In the genomic region with DNA sequence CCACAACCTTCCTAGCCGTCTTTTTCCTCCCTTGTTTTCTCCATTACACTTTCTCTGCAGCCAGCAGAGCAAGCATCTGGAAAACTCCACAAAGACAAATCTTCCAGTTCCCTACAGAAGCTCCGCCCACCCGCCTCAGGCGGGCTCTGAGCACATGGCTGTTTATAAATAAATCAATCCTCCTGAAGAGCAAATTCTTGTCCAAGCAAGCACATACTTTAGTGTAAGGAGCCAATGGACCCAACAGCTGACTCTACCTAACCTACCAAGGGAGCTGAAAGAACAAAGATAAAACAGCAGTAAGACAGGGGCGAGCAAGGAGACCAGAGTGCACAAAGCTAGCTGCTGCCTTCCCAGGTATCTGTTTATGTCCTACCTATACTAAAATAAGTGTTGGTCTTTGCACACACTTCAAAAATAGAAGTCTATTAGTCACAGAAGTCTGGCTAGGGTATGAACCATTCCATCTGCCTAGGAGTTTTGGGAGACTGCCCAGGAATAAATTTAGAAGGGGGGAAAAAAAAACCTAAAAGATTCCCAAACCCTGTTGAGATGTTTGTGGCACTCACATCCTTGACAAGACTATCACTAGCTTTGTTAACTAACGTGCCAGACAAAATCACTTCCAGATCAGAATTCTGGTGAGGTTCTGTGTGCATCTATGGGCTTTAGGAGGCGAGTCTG, we compare ENCODE assay signal across 8 mouse cellular contexts. TPM values are rescaled to one million over a fixed set of nuclear protein-coding genes. Genes with fewer than 3 reads are reported as not detected.
DNase-seq lines count a peak whose midpoint lies in the region; ATAC-seq lines count a peak whose summit lies in the region.

No protein-coding gene starts in this region.

- no peak for ATAC-seq in hindbrain, embryonic 14.5 days (ENCODE audit: low FRiP score)

- H3K4me1 ChIP-seq in heart, embryonic 10.5 days, result peaks cover 18% of the 10 kb centered on the region
- peaks cover 6% of the 10 kb centered on the region; the same call in 1 of the 2 replicates for H3K4me1 ChIP-seq in hindbrain, embryonic 14.5 days (replicated peaks; ENCODE audit: control insufficient read depth, insufficient read depth, low read length)

- no peak overlapping the region for H3K27ac ChIP-seq in heart, embryonic 10.5 days
- H3K27ac ChIP-seq in hindbrain, embryonic 14.5 days, result no peak overlapping the region

- H3K36me3 ChIP-seq in heart, embryonic 10.5 days, result peaks cover 30% of the 10 kb centered on the region
- peaks cover 22% of the 10 kb centered on the region; the same call in 1 of the 2 replicates for H3K36me3 ChIP-seq in hindbrain, embryonic 14.5 days (replicated peaks; ENCODE audit: control insufficient read depth, insufficient read depth)

- no peak overlapping the region for H3K9ac ChIP-seq in hindbrain, embryonic 14.5 days

- H3K4me3 ChIP-seq in heart, embryonic 10.5 days, result no peak overlapping the region
- H3K4me3 ChIP-seq in hindbrain, embryonic 14.5 days (replicated peaks; ENCODE audit: low read length), result no peak overlapping the region

- no peaks in the 10 kb centered on the region for H3K27me3 ChIP-seq in heart, embryonic 10.5 days (ENCODE audit: insufficient read depth, poor library complexity, severe bottlenecking)
- no peaks in the 10 kb centered on the region for H3K27me3 ChIP-seq in hindbrain, embryonic 14.5 days (ENCODE audit: control insufficient read depth, insufficient read depth, low read length)

- no peak overlapping the region for H3K4me2 ChIP-seq in hindbrain, embryonic 14.5 days (replicated peaks)

- WGBS in heart, embryonic 10.5 days, result 75% methylated on average over 7 of the region's 7 CpGs
- 88% methylated on average over 7 of the region's 7 CpGs for WGBS in hindbrain, embryonic 14.5 days

- intact Hi-C loops in gastrocnemius, postnatal 14 days (cut with DNase I; ENCODE audit: low total_unique reads), result no loop called here

- H3K9me3 ChIP-seq in heart, embryonic 10.5 days, result no peaks in the 10 kb centered on the region
- no peaks in the 10 kb centered on the region for H3K9me3 ChIP-seq in hindbrain, embryonic 14.5 days (ENCODE audit: control insufficient read depth, low read length)

- peak; percentile 72 for DNase-seq in heart, adult 18-20 months
- no peak for DNase-seq in heart, embryonic 10.5 days (ENCODE audit: low spot score)
- DNase-seq in gastrocnemius, postnatal 14 days, result peak; percentile 55
- DNase-seq in kidney, postnatal 14 days, result peak; percentile 56
- DNase-seq in lung, postnatal 4 days, result peak; percentile 19 to 36
- DNase-seq in hindbrain, embryonic 14.5 days (ENCODE audit: low spot score), result no peak
- no peak for DNase-seq in neural tube, embryonic 10.5 days (ENCODE audit: extremely low spot score, low spot score)
- no peak for DNase-seq in urinary bladder, postnatal 25 days (ENCODE audit: low spot score)

RNA-seq across cellular contexts. Expression of a gene that starts 36.2 kb away (rescaled TPM):
- total RNA-seq in heart, adult 18-20 months (2021), result 1 to 10 TPM; 5.8 to 8.6 TPM
- polyA plus RNA-seq in heart, embryonic 10.5 days (2016; fragmentation: Nextera tagmentation; extraction: Ambion mirVana), result 7.5 and 9.3 TPM in 2 replicates
- 1 to 10 TPM; 3.2 to 5.0 TPM for total RNA-seq in gastrocnemius, postnatal 14 days (2021)
- 6.4 TPM in 2 replicates for polyA plus RNA-seq in hindbrain, embryonic 14.5 days (2014; fragmentation: Nextera tagmentation; extraction: Ambion mirVana)

Comparison
In these comparisons a context has a peak if more than half of its experiments do, and no peak if none do; other contexts are left out.
1. DNase-seq: peak in heart, adult 18-20 months (2 of 2), gastrocnemius, postnatal 14 days (single experiment), kidney, postnatal 14 days (single experiment) and lung, postnatal 4 days (2 of 2); none in heart, embryonic 10.5 days (single experiment), hindbrain, embryonic 14.5 days (single experiment), neural tube, embryonic 10.5 days (single experiment) and urinary bladder, postnatal 25 days (single experiment).